Mouse (Mus musculus): Measurements from ENCODE around the gene Rfx1.

- no peak for TF ChIP-seq TAL1 (IDR thresholded peaks at IDR 0.05; ENCODE audit: low read length)
- TF ChIP-seq GATA1 (IDR thresholded peaks at IDR 0.05; ENCODE audit: low read length): no peak
These were observed 42.5 kb upstream of the Rfx1 start for GRCm38 (mm10) chr8:84024171-84024570.

All from erythroblast, embryonic 14.5 days (primary cell).